Mouse (Mus musculus) frontal cortex, adult (tissue): ENCODE data around the gene Rffl.
A peak's percentile ranks its signal among the peaks of the same experiment; 100 is the strongest.

ENCODE experiments used
- ATAC-seq: cut with Nextera tagmentation; 2 replicates; pipeline ENCODE4 v1.9.2; 2017; ENCODE audit warnings: mild to moderate bottlenecking, moderate library complexity, mixed read lengths; ENCODE audit not compliant: low TSS enrichment

The Rffl gene

DNA sequence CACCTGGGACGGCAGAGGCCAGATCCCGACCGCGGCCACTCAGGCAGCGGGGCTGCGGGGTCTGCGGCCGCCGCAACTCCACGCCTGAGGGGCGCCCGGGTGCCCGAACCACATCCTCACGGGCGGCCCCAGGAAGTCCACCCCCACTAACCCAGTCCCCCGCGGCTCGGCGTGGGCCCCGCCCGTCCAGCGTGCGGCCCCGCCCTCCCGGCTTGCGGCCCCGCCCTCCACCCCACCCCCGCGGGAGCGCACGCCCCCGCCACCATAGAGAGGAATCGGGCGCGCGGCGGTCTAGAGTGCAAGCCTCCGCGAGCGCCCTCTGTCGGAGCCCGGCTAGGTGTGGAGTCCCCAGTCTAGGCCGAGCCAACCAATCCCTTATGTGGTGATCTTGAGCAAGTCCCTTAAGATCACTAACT lies at the start of gene Rffl:
TSS of gene Rffl (minus strand) at position 180 of the 416 bp plus-strand sequence.
- ATAC-seq, result peak; percentile 85

DNA sequence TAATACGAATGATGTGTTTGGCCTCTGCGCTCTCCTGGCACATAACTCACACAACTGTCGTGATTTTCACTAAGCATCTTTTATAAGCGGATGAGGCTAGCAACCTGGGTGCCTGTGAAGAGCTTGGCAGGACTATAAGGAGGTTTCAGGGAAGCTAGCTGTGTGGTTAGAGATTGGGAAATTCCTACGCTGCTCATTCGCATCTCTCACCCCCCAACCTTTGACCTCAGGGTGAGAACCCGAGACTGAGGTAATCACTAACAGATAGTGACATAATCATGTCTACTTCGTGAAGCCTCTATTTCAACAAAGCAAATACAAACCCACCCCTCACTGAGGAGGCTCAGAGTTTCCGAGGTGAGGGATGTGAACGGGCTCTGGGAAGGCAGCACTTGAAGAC lies 49.8 kb upstream of the Rffl start:
- no peak for ATAC-seq

DNA sequence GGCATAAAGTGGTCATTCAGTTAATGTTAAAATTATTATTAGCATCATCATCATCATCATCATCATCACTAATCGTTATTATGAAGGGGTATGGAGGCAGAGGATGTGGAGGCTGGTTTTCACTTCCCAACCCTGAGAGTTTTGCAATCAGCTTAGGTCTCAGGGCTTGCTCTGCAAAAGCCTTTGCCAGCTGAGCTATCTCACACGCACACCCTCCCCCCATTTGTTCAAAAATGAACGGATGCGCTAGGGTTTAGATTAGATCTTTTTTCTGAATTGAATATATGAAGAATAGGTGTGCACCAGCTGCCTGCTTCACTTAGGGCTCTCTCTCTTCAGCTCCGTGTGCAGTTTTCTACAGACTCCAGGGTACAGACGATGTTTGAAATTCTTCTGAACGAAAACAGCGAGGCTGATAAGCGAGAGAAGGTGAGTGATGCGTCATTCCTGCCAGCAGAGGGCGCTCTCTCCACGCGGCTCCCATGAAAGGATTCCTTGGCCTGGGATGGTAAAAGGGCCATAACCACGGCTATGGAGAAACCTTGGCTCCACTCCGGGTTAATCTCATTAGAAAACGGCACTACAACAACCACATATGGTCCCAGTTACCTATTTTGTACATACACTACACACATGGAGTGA lies 43.8 kb upstream of the Rffl start:
- ATAC-seq, result peak; percentile 96

DNA sequence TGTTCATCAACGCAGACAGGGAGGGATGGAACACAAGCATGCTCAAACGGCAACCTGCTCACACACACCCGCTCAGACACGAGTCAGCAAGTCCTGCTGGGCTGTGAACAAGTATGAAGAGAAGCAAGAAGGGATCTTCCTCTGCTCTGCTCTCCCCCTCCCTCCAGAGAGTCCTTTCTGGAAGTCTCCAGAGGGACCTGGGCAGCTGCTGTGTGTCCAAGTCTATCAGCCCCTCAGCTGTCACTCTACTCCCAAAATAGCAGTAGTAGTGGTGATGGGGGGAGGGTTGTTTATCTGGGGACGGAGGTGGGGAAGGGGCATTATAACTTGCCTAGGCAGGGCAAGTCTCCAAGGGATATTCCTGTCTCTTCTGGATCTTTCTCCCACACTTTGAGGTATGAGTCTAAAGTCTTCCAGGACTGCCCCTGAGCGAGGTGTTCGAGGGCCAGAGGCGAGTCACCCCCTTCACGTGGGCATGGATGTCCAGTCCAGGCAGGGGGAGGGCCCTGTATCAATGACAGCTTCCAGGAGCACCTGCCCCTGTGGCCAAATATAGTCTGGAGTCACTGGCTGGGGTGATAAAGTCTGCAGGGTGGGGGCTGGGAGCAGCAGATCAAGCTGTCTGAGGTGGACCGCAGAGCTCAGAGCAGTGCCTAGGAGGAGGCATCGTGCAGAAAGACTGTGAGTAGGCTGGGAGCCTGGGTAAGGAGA lies 39.8 kb upstream of the Rffl start:
- no peak for ATAC-seq

DNA sequence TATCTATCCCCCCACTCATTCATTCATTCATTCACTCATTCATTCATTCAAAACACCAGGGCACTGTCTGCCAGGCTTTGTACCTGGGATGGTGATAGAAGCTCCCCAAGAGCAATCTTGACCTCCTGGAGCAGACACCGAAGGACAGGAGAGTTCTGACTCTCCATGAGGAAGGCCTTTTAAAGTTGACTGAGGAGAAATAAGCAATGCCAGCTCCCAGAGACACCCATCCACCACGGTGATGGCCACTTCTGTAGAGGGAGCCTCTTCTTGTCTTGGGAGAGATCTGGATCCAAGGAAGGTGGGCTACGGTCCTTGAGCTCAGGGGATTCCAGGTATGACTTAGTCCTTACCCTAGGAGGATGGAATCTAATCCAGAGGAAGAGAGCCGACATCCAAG lies 39.2 kb upstream of the Rffl start, which contains the start of gene Unc45b:
TSS of gene Unc45b (plus strand) at position 301 of the 400 bp plus-strand sequence.
- ATAC-seq, result no peak

DNA sequence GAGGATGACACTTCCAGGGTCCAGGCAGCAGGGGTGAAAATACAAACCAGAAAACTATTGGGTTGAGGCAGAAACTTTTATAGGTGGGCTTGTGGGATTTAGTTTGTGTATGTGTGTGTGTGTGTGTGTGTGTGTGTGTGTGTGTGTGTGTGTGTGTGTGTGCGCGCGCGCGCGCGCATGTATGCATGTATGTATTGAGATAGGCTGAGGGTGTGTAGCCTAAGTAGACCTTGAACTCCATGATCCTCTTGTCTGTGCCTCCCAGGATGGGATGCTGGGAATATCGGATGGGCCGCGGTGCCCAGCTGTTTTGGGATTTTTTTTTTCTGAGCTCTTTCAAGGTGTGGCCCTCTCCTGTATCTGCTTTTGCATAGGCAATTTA lies 37.6 kb upstream of the Rffl start:
- no peak for ATAC-seq

DNA sequence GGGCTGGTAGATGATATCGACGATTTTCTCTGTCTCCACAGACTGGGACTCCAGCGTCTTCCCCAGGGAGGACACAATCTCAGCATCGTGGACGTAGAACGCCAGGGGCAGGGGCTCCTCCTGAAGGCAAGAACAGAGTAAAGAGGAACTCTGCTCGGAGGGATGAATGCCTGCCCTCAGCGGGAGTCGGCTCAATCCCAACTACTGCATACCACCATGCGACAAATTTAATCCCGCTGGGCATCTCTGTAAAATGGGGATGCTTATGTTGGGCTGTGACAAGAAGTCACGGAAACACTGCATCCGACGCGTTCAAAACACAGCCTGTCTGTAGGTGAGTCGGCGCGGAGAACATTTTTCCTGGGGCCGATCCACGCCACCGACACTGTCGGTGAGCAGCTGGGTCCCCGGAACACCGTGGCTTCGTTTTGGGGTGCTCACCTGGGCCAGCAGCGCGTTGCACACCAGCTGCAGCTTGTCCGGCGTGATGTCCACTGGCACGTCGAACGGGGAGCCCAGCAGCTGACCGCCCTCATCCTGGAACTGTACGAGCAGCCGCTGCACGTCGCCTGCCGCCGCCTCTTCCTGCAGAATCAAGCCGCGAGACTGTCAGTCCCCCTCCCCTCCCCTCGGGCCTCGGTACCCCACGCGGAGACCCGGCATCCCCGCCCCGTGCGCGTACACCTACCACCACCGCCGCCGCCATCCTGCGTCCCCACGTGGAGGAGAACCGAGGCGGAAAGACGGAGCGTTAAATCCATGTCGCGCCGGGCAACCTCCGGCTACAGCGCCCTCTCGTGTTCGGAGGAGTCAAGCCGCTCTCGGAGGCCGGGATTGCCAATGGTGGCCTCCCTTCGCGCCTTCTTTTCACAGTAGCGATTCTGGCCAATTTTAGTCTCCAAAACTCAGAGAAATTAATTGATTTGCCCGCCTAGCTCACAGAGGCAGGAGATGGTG lies 36.9 kb upstream of the Rffl start, which contains the start of gene Nle1:
TSS of gene Nle1 (minus strand) at position 761 of the 957 bp plus-strand sequence.
- peak; percentile 97 for ATAC-seq

DNA sequence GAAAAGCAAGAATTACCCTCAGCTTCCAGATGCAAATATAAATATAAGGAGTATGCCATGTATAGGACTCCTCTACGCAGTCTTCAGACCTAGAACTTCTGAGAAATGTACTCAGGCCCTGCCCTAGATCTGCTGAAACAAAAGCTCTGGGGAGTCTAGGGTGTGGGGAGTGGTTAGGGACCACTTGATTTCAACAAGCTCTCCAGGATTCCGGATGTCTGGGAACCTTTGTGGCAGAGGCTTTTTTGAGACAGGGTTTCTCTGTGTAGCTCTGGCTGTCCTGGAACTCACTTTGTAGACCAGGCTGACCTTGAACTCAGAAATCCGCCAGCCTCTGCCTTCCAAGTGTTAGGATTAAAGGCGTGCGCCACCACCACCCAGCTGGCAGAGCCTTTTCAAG lies 34.8 kb upstream of the Rffl start:
- no peak for ATAC-seq

DNA sequence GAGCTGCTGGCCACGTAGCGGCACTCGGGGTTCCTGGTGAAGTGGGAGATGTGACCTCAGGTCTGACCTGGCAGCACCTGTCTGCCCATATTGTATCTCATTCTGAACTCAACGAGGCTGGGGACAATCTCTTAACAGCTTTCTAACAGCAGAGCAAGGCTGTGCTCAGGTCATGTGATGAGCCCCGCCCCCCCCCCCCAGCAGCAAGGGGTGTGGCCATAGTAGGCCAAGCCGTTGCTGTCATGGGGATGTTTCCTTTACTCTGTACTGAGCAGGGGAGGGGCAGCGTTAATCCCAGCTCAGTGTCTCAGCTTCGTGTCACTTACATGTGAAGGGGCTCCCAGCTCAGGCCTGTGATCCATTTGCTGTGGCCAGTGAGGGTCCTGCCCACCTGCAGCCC lies 33.9 kb upstream of the Rffl start:
- no peak for ATAC-seq

DNA sequence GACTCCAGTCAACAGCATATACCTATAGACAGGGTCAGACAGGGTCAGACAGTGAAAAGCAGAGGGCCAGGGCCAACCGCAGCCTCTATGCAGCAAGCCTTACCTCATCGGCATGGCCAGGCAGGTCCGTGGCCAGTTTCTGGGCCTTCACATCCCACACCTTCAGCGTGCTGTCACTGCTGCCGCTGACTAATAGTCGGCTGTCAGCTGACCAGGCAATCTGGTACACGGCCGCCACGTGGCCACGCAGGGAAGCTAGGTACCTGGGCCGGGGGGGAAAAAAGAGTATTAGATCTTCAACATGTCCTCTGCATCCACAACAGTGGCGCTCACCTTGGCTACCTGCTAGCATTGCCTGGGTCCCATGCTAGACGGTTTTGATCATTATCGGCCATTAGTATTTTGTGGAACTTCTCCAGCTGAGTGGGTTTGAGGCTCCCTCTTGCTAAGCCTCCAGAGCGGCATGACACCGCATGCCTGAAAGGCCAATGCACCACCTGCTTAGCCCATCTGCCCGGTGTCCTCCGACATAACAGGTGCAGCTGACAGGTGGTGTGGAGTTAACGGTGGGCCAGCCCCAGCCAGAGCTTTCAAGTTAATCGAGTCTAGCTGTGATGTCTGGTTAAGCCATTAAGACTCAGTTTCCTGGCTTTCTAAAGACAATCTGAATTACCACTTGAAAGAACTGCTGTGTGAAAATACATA lies 30.7 kb upstream of the Rffl start:
- no peak for ATAC-seq

DNA sequence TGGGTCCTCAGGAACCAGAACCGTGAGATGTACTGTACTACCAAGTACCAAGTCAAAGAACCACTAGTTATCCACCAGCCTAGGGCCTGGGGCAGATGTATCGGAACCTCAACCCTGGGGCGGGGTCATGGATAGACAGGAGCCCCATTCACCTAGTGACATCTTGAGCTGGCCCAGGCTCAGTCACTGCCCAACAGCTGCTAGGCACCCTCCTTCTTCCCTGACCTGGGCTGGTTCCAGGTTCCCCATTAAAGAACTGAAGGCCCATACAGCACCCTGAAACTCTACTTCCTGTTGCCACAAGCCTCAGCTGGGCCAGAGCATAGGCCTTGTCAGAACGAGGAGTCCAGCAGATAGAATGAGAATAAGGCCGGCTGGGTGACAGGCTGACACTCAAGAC lies 28.7 kb upstream of the Rffl start:
- ATAC-seq, result no peak

DNA sequence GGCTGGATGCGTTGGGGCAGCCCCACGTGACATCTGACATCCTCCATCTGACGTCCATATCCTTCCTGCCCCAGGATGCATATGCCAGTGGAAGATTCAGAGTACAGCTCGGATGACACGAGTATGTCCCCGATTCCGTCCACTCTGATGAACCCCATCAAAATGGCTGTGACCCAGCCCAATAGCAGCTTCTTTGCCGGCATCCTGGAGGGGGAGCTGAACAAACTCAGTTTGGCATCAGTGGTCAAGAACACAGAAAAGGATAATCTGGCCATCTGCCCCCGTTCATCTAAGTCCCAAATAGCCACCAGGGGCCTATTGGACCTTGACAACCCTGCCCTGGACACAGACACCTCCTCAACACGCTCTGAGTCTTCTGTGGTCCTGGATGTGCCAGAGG lies 26.5 kb upstream of the Rffl start:
- ATAC-seq, result no peak

DNA sequence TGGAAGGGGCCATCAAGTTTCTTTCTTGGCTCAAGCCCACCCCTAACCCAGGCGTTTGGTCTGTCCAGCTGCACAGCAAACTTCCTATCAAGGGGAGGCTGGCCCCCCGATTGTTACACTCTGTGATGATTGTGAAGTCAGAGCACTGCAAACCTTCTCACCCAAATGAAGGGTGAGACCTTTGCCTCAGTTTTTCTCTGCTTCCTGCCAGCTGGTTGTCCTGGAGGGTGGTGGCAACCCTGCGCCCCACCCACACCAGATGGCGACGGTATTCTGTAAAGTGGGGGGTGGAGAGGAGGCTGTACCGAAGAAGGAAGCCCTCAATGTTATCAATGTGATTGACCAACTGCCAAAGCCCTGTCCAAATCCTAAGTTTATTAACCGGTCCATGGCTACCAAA lies 20.9 kb upstream of the Rffl start, which contains the start of gene Fndc8:
TSS of gene Fndc8 (plus strand) at position 189 of the 400 bp plus-strand sequence.
- ATAC-seq, result no peak

DNA sequence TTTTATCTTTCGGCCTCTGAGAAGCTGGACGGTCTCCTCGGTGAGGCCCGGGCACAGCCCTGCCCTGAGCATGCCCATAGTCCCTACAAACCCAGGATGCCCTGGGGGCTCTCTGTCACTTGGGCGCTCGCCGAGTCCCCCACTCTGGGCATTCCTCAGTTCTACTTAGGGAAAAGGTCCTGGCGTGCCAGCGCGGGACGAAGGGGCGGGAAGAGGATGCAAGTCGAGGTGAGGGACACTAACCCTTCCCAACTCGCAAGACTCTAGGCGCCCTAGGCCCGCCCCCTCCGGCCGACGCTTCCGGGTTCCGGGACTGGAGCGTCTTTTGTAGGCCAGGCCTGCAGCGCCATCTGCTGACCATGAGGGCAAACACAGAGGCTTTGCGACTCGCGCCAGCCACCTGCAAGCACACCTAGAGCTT lies 19.3 kb upstream of the Rffl start, which contains the start of gene Rad51d:
TSS of gene Rad51d (minus strand) at position 273 of the 421 bp plus-strand sequence.
- peak; percentile 96 for ATAC-seq

DNA sequence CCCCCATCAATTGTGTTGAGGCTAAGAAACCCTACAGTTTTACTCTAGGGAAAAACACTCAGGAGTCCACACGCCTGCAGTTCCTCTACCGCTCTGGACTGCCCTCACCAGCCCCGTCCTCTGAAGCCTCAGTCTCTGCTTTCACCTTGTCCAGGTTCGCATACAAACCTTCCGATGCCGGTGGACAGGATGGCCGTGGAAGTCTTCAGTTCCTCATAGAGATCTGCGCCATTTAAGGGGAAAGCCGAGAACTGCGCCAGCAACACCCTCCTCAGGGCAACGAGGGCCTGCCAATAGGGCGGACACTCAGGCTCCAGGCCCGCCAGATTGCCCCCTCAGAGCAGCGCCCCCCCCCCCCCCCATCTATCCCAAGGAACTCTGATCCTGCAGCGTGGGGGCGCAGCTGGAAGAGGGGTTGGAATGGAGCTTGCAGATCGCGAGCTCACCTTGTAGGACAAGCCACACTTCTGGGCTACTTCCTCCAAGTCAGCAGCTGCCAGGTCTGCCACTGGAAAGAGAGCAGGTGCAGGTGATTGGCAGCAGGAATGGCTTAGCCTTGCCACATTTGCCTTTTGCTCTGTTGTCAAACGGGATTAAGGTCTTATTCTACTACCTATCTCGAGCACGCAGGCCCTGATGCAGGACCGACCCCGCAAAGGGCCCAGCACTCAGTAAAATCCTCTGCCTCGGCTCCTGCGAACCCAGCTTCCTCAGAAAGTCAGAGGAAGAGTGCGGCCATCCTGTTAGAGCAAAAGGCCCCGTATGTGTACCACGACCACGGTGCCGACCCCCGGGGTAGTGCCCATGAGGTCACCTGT lies 18.7 kb upstream of the Rffl start:
- ATAC-seq, result peak; percentile 55

DNA sequence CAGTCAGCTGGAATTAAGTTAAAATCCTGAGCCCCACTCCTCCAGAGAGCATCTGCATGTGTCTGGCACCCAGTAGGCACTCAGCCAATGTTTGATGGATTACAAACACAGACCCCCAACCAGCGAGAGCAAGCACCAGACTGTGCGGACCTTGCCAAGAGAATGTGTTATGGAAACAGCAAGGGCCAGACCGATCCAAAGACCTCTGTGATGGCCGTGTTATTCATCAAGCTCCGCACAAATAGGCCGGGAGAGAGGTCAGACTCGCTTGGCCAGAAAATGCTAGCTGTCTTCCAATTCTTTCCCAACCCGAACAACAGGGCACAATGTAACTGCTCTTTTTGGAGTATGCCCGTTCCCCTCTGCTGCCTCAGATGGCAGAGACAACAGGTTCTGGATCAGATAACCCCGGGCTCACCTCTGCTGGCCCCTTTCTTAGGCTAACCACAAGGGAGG lies 17.5 kb upstream of the Rffl start:
- no peak for ATAC-seq

DNA sequence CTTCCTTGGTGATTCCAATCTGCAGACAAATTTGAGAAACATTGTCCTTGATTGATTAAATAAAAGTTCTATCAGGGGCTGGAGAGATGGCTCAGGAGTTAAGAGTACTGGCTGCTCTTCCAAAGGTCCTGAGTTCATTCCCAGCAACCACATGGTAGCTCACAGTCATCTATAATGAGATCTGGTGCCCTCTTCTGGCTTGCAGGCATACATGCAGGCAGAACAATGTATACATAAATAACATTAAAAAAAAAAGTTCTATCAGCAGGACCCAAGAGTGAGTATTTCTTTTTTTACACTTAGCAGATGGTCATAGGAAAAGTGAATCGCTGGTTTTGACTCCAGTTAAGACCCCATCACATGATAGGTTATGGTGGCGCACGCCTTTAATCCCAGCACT lies 15.5 kb upstream of the Rffl start:
- ATAC-seq, result no peak

DNA sequence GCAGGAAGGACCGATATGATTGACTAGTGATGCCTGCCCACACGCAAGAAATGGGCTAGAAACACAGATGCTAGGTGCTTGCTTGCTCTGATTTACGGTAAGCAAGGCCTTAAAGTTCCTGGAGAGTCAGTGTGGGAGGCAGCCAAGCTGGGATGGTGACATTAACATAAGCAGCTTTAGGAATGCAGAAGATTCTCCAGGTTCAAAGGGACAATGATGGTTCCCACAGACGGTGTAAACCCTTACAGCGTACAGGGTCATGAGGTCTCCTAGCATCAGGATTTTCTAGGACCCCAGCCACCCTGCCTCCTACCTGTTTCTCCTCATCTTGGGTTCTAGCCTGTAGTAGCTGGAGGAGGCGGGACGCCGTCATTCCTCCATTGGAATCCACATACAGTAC lies 12.2 kb upstream of the Rffl start:
- ATAC-seq, result peak; percentile 34; the same call in 1 of the 2 replicates

DNA sequence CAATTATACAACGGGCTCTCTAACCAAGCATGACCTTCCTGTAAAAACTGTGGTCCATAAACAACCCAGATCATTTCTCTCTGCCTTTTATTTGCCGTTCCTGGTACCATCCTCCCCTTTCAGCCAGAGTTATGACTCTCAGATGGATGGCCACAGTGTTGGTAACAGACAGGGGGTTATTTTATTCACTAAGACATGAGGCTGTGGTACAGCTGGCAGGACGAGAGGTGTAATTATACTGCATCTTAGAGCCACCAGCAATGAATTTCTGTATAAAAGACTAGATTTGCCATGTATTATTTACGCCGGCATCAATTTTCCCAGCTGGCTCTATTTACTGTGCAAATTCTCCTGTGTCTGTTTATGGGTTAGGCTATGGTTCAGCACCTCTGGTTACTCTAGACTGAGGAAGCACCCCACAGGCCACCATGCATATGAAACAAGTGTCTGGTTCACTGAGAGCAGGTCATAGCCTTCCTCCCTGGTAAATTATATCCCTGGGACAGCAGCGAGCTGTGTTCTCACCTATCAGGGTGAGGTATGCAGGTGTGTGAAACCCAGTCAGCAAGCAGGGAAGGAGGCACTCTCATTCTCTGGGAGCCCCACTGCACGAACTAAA lies 6.8 kb upstream of the Rffl start:
- no peak for ATAC-seq

DNA sequence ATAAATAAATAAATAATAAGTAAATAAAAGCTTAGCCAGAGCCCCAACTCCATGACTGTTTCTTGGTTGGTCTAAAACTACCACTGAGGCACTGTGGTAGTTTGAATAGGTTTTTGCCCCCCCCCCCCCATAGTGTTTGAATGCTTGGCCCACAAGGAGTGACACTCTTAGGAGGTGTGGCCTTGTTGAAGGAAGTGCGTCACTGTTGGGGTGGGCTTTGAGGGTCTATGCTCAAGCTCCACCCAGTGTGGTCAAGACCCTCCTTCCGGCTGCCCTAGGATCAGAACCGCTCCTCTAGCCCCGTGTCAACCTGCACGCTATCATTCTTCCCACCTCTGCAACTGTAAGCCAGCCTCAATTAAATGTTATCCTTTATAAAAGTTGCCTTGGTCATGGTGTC lies 4.6 kb upstream of the Rffl start:
- no peak for ATAC-seq
